Mouse (Mus musculus) cerebellum, adult (tissue): Measurements from ENCODE around the gene Tia1.

Source experiments
- ATAC-seq: cut with Nextera tagmentation; 2 replicates; pipeline ENCODE4 v1.9.2; 2017; ENCODE audit warnings: mild to moderate bottlenecking, moderate library complexity, mixed read lengths; ENCODE audit not compliant: insufficient number of reproducible peaks, low FRiP score, low TSS enrichment

Gene Tia1

DNA sequence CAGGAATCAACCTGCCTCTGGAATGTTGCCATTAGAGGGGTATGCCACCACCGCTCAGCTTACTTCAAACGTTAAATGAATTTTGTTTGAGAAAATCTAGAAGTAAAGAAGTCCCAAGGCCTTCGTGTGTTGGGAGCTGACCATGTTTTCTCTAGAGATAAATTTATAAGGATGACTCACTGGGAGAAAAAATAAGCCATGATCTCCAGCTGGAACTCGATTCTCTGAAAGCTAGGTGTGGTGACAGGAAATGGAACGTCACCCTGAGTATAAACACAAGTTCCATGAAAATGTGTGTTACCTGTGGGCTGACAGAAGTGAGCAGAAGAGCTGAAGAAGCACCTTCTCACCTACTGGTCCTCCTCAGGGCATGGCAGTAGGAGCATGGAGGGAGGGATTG lies 72.9 kb downstream of the Tia1 start:
- ATAC-seq: no peak

GRCm38 (mm10) chr6:86479311-86479710 lies 75.3 kb downstream of the Tia1 start:
- ATAC-seq: no peak

GRCm38 (mm10) chr6:86479816-86480188 lies 75.8 kb downstream of the Tia1 start:
- no peak for ATAC-seq

GRCm38 (mm10) chr6:86480189-86480831 lies 76.3 kb downstream of the Tia1 start:
- ATAC-seq: peak; percentile 39; the same call in 1 of the 2 replicates

DNA sequence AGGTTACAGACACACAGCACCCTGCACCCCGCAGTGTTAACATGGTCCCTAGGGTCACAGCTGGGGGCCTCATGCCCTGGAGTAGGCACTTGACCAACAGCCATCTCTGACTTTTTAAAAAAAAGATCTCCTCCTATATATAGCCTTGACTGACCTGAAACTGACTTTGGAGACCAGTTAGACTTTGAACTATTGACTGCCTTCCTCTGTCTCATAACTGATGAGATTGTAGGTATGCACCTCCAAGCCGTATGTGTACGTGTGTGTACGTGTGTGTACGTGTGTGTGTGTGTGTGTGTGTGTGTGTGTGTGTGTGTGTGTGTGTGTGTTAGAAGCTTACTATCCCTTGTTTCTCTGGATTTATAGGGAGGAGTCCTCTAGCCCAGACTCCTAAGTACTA lies 77.9 kb downstream of the Tia1 start:
- no peak for ATAC-seq
